Mouse (Mus musculus): ENCODE data around the gene Resf1. TPM values are rescaled to one million over a fixed set of nuclear protein-coding genes. Genes with fewer than 3 reads are reported as not detected.

The Resf1 gene
- 17.1 and 40.7 TPM in 2 replicates for polyA plus RNA-seq (2012; rRNA removed)

GRCm38 (mm10) chr6:149308956-149309932 is at the start of gene Resf1:
Resf1 (plus strand) TSS chr6:149309414.

Other genes with a start within 250 kb of the Resf1 start
- 8.9 and 16.4 TPM in 2 replicates for gene Dennd5b, start 207.7 kb upstream of the Resf1 start, polyA plus RNA-seq (2012; rRNA removed)
- gene Gm10203, start 179.2 kb upstream of the Resf1 start, polyA plus RNA-seq (2012; rRNA removed), result not detected in 2 replicates
- gene Etfbkmt, start 169.6 kb upstream of the Resf1 start, polyA plus RNA-seq (2012; rRNA removed), result 9.9 and 13.6 TPM in 2 replicates
- 7.2 and 8.8 TPM in 2 replicates for gene Amn1, start 120.7 kb upstream of the Resf1 start, polyA plus RNA-seq (2012; rRNA removed)
- gene Bicd1, start 99.5 kb downstream of the Resf1 start, polyA plus RNA-seq (2012; rRNA removed), result 5.8 and 7.6 TPM in 2 replicates